Mouse (Mus musculus) mouse trophoblast stem cell (cell line): Measurements from ENCODE around the gene 4930469K13Rik.

ENCODE experiments used
- in situ Hi-C, 2 experiments: fragments of 300-500 bp; cut with MseI, MboI; formaldehyde crosslinking; loops; 2 replicates in 1 of 2; 3 replicates in 1 of 2; pipeline ENCODE4 v1.15.1; 2025

Gene 4930469K13Rik

GRCm38 (mm10) chr11:33943565-33943964 is 154.8 kb downstream of the 4930469K13Rik start:
- in situ Hi-C loops = no loop called here

- in situ Hi-C loops = no loop called here
Measured at GRCm38 (mm10) chr11:33939456-33940113, 158.8 kb downstream of the 4930469K13Rik start.

DNA sequence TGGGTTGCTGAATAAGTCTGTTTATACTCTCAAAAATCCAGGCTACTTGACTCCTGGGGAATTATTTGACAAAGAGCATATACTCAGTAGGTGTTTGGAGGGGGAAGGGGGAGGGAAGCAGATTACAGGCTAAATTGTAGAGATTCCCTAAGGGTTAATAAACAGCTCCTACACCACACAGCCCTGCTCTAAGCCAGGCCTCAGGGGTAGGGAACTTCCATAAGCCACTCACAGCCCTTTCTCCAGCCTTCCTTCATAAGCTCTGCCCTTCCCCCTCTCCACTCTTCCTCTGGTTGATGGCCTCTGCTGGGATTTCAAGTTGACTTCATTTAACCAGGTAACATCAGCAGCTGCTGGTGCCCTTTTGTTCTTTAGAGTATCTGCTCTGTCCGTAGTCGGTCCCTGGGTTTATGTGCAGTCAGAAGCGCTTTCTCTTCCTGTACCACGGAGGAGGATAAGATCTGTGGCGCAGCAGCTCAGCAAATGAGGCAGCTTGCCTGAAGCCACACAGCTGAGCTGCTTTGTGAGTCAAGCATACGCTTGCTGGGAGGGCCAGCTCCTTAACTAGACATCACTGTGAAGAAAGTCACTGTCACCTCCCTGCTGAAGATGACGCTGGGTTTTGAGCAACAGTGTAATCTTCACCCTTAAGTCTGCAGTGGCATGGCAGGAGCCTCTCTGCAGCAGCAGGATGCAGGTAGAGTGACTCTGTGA is 159.6 kb downstream of the 4930469K13Rik start:
- in situ Hi-C loops = no loop called here

DNA sequence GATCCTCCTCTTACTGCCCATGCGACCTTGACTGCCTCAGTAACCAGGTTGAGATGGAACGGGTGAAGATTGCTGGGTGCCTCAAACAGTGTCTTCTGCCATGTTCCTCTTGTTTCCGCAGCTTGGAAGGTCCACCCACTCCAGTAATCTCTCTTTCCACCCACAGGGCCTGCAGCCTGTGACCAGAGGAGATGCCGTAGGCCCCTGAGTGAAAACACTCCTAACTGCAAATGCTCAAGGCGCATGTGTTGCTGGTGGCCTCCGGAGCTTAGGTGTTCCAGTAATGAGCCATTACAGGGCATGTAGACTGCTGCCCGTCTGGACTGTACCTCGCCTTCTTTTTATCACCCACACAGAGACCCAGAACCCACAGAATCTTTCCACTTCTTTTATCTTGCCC is 160.7 kb downstream of the 4930469K13Rik start:
- in situ Hi-C loops = no loop called here

DNA sequence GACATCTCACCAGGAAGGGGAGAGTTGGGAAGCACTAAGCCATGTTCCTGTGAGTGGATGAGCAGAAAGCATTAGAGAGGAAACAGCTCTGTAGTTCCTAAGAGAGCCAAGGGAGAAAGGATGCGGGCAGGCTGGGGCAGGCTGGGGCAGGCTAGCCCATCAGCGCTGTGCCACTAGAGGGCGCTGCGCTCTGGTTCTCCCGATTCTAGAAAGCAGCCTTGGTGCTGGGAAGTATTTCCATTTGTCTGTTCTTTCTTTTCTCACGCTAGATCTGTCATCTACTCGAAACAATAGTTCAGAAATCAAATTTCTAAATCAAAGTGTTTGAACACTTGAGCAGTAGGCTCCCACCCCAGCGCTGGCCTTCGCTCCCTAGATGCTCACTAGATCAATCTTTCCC is 164.1 kb downstream of the 4930469K13Rik start:
- in situ Hi-C loops = no loop called here

- in situ Hi-C loops = no loop called here
Measured at GRCm38 (mm10) chr11:33932386-33933111, 165.8 kb downstream of the 4930469K13Rik start.

DNA sequence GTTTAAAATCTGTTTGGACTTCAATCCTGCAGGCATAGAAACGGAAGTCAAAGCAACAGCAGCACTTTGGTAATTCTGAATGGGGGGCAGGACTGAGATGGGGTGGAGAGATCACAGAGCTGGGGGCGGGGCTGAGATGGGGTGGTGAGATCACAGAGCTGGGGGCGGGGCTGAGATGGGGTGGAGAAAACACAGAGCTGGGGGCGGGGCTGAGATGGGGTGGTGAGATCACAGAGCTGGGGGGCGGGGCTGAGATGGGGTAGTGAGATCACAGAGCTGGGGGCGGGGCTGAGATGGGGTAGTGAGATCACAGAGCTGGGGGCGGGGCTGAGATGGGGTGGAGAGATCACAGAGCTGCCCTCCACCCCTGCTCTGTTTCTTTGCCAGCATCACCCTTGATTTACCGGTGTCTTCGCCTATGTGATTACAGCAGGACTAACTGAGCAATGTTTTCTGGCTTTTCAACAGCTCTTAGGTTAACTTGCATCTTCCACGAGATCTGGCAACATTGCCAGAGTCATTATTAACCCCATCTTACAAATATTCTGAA is 166.4 kb downstream of the 4930469K13Rik start:
- in situ Hi-C loops = no loop called here

GRCm38 (mm10) chr11:33929412-33929811 is 168.9 kb downstream of the 4930469K13Rik start:
- in situ Hi-C loops = no loop called here

DNA sequence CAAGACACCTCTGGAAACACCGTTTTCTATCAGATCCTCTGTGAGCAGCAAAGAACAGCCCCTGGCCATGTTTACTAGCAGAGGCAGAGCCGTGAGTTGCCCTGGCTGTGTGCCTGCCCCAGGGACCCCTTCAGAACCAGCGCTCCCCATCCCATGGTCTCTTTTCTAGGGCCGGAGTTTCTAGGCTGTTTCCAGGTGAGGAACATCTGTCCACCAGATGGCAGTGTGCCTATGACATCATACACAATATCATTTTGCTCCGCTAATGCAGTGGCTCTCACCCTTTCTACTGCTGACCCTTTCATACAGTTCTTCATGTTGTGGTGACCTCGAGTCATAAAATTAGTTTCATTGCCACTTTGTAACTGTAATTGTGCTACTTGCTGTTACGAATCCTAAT is 169.7 kb downstream of the 4930469K13Rik start:
- in situ Hi-C loops = no loop called here

DNA sequence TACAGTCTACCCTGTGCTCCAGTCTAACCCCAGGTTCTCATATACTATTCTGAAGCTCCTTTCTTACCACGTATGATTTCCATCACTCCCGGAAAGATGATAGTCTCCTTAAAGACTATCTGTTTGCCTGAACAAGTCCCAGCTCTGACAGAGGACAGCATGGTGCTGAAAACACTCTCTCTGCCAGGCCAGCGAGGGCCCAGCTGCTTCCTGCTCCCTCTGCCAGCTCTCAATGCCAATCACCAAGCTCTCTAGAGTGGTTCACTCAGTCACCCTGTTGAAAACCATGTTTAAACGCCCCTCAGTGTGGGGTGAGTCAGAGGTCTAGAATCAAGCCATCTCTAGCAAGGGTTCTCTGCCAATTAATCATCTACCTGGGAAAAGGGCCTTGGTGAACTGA is 170.5 kb downstream of the 4930469K13Rik start:
- in situ Hi-C loops = no loop called here

DNA sequence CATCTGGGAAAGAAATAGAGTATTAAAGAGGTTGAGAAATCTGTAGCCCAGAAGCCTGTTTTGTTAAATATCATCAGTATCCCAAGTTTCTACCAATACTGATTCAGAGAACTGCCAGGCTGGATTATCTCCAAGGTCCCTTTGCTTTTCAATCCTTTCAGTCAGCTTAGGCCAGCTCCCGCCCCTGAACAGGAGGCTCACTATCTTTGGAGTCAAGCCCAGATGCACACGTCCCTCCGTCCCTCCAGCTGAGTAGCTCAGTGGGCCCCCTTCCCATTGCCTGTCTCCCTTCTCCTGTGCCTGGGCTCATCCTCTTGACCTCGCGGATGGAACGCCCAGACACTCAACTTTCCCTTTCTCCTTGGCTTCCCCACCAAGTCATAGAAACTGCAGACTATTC is 171.0 kb downstream of the 4930469K13Rik start:
- in situ Hi-C loops = no loop called here

DNA sequence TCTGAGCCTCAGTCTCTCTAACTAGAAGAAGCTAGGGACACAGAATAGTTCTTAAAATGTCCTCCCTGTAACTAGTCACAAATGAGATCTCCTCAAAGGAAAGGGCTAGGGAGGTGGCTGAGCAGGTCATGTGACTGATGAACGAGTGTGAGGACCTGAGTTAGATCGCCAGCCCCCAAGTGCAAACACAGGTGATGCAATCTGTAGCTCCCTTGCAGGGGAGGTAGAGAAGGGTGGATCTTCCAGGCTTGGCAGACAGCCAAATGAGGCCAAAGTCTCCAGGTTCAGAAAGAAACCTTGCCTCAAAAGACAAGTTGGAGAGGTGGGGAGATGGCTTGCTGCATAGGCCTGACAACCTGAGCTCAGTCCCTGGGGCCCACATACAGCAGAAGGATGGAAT is 171.8 kb downstream of the 4930469K13Rik start:
- in situ Hi-C loops = no loop called here

GRCm38 (mm10) chr11:33925778-33926177 is 172.6 kb downstream of the 4930469K13Rik start:
- in situ Hi-C loops = no loop called here
